Mouse (Mus musculus) telencephalon, adult 2 months (tissue): ENCODE data around the gene Olfr424.
A peak's percentile ranks its signal among the peaks of the same experiment; 100 is the strongest.

Experiments used
- DNase-seq: peaks from one replicate; pipeline ENCODE4 v3.0.0-alpha.2; 2011; ENCODE audit warnings: low read depth, low spot score

Olfr424 gene

DNA sequence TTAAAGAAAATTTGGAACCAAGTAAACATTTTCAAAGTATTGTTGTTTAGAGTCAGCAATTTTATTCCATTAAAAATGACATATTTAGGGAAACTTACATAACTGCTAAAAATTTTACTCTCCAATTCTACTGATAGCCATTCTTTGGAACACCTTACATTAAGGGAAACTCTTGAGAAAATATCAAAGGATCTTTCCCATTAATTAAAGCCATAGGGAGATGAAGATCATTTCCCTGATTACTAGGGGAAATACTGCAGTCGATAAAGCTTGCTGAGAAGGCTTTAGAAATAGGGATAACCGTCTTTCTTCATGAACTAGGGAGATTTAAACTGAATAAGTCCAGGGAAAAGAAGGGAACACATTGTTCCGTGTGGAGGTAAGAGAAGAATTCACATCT, at the start of gene Olfr424:
Gene Olfr424 (plus strand): TSS at position 301 of the 400 bp plus-strand sequence.
- no peak for DNase-seq

DNA sequence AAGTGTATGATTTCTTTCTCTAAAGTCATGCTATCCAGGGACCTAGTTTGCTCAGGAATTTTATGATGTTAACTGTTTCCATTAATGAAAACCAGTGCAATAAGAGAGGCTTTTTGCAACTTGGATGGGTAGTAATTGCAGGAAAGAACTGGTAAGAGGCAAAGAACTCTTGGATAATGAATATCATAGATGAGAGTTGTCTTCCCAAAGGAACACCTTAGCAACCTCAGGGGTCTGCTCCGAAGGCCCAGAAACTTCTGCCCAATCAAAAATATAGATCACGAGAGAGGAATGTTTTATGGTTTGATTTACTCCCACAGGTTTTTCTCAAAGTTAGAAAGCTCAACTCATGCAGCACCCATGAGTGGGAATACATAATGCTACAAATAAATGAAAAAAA, 47.3 kb upstream of the Olfr424 start, which contains the start of gene Olfr429:
Gene Olfr429 (plus strand): TSS at position 301 of the 400 bp plus-strand sequence.
- DNase-seq: no peak

DNA sequence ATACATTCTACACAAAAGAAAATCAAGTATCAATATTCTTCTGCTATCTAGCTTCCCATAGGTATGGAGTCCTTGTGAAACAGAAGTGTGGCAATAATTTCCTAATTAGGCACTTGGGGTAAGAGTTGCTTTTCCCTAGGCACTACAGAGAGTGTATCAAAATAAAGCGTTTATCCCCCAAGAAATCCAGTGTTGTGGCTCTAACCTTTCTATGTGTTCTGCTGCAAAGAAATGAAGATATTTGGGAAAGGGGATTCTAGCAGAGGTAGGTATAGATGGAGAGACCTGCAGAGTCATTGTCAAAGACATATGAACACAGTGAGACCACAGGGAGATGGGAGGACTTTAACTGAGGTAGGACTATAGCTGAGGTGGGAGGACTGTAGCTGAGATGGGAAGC, 34.7 kb upstream of the Olfr424 start, which contains the start of gene Olfr427:
Gene Olfr427 (plus strand): TSS at position 301 of the 400 bp plus-strand sequence.
- DNase-seq: no peak

DNA sequence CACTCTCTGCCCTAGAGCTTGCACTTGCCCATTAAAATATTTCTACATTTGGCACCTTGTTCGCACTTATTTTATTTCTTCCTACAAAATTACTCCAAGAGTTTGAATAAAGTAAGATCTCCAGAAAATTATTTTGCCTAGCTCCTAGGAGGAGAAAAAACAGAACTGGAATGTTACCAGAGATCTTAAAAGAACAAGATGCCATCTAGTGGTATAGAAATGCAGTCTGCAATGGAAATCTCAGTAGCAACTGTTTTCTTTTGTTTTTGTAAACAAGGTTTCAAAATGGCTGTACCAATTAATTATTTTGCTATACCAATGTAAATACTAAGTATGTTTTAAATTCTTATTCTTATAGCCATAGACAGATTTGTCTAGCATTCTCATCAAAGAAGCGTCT, 27.6 kb upstream of the Olfr424 start:
- DNase-seq: peak; percentile 8

DNA sequence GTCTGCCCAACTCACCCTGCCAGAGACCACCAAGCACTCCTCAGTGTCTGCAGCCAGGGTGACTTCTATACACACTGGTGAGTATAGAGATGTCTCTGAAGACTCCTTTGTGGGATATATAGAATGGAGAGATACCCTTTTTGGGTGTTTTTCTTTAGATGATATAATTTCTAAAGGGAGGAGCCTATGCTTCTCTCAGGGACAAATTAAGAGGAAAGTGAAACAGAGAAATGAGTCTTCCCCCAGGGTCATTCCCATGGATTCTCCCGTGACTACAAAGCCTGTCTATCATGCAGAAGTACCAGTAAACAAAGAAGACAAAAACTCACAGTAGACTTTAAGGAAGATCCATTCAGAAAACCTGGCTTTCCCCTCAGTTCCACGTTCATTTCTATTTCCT, 10.3 kb upstream of the Olfr424 start, which contains the start of gene Olfr231:
Gene Olfr231 (minus strand): TSS at position 101 of the 400 bp plus-strand sequence.
- DNase-seq: no peak

DNA sequence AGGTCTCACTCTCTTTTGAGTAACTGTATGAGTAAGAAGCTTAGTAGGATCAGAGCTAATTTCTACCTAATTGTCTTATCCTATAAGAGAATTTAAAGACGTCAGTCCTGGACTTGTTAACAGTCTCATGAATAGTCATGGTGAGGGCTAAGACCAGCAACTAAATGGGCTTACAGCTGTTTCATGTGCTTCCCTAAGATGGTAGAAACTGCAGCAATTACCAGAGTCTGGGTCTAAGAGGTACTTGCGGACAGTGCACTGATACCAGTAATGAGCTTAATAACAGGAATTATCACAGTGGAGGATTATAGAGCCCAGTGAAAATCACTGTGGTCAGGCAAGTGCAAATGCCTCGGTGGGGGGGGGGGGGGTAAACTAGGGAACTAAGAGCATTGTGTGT, 682 bp downstream of the Olfr424 start:
- no peak for DNase-seq

DNA sequence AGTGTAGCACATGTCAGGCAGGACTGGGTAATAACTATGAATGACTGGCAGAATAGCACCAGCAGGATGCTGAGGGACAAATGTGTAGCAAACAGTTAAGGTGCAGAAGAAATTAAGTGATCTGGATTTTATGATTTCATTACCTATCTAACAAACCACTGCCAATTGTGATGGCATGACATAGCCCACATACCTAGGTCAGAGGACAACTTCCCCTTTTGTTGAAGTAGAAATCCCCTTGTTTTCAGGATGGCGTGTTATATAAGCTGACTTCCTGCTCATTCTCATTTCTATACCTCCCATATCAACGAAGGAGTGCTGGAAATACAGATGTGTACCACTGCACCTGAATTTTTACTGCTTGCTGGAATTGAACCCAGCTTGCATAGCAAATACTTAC, 10.1 kb downstream of the Olfr424 start:
- DNase-seq: no peak

DNA sequence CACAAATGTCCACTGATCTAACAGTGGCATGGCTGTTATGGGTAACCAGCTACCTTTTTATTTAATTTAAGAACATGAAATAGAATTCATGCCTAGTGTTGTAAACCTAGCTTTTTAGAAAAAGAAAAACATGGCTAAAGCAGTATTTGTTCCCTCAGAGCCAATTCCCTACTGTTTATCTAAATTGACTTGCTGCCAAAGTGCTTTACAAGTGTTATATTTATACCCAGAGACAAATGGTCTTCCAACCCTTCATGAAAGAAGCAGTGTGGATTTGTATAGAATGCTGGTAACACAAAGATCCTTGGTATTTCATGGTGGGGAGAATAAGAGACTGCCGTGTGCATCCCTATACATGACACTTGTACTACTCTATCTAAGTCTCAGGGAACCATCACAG, 15.4 kb downstream of the Olfr424 start:
- DNase-seq: peak; percentile 4

DNA sequence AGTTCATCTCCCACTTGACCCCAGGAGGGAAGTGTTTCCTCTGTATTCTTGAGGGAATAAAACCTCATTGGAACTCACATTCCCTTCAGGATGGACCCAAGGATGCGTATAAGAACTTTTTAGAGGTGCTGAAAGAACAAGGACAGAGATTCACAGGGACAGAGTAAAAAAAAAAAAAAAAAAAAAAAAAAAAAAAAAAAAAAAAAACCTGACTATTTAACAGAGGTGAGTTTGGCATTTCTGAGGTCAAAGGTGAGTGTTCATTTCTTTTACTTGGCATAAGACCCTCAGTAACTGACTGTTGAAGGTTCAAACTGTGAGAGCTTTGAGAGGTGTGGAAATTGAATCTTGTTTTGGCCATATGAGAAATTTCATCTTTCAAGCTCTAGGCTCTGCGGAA, 18.0 kb downstream of the Olfr424 start:
- DNase-seq: no peak

DNA sequence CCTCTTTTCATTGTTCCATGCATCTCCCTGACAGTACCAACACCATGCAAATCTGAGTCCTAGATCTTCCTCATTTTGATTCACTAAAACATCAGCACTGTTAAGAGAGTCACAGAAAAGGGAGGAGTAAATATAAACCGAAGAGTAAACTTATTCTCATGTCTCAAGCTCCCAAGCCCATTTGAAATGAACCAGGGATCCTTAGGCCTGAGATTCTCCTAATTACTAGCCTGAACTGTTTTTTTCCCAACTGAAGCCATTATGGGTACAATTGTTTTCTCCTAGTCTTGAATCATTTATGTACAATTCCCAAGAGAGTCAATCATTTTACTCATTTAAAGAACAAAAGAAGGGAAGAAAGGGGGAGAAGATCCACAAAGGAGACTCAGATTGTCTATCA, 24.0 kb downstream of the Olfr424 start, which contains the start of gene Olfr420:
Gene Olfr420 (plus strand): TSS at position 301 of the 400 bp plus-strand sequence.
- DNase-seq: no peak

DNA sequence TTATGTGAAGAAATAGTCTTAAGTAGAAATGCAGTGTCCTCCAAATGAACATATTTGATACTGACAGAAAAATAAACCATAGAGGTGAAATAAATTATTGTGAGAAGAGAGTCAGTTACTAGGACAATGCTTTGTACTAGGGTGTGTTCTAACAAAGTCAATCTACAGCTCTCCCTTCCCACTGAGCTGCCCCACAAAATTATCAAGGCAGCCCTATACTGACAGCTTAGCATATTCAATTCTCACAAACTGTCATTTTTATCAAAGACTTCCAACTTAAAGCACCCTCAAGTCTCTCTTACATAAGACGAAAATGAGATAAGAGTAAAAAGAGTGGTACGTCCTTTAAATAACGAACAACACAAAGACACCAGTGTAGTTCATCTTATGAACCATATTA, 26.3 kb downstream of the Olfr424 start:
- no peak for DNase-seq

DNA sequence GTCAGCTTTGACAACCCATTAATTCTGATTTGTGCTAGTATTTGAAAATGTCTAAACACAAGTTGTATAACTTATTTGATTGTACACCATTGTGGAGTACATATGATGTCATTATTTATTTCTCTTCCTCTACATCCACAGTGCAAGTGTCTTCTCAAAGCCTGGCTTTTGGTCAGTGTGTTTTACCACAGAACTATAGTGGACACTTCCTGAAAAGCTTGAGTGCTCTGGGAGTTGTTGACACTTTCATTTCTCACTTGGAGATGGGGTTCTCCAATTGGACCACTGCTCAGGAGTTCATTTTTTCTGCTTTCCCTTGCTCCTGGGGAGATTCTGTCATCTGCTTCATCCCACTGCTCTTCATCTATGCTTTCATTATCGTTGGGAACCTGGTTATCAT, 27.2 kb downstream of the Olfr424 start:
- DNase-seq: no peak

DNA sequence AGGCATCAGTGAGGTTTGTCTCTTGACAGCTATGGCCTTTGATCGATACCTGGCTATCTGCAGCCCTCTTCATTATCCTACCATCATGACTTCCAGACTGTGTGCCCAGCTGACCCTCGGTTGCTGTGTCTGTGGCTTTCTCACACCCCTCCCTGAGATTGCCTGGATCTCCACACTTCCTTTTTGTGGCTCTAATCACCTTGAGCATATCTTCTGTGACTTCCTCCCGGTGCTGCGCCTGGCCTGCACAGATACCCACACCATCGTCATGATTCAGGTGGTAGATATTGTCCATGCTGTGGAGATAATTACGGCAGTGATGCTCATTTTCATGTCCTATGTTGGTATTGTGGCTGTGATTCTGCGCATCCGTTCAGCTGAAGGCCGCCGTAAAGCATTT, 27.8 kb downstream of the Olfr424 start:
- DNase-seq: no peak

DNA sequence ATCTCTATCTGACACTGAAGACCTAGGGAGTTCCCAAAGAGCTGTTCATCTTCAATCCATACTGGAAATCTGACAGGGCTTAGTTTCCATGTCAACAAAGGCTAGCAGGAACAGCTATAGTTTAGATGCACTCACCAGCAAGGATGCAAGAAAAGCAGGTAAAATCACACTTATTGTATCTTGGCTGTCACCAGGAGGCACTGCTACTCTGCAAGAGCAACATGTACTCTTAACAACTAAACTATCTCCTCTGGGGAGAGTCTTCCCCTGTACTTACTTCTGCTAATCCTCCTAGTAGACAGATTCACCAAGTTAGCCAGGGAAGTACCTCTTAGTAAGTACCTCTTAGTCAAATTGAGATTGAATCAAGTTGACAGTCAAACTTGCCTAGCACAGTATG, 37.7 kb downstream of the Olfr424 start:
- DNase-seq: no peak

DNA sequence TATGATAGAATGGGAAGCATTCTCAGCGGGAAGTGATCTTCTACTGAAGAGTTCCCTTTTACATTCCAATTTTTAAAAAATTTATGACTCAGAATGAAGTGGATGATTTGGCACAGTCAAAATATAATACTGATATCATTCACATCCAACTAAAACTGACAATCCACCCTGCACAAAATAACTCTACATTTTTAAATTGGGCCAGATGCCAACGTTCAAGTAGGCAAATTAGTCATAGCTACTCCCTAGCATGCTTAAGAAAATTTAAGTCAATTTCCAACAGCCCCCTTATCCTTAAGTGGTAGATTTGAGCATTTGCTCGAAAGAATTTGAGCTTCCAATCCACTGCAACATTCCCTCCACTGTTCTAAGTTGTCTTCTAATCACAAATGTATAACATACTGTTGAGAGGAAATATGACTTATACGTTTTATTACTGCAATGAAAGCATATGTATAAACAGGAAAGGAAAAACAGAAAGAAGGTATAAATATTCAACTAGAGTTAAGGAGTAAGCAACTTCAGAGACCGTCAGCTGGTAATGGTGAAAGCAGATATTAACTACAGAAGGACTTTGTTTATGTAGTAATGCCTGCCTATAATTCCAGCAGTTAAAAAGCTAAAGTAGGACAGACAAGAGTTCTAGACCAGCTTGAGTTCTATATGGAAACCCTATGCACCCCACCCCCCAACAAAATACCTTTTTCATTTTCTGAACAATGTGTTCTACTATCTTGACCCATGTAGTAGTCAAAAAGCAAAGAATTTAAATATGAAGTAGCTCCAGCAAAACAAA, 39.6 kb downstream of the Olfr424 start:
- DNase-seq: peak; percentile 21

DNA sequence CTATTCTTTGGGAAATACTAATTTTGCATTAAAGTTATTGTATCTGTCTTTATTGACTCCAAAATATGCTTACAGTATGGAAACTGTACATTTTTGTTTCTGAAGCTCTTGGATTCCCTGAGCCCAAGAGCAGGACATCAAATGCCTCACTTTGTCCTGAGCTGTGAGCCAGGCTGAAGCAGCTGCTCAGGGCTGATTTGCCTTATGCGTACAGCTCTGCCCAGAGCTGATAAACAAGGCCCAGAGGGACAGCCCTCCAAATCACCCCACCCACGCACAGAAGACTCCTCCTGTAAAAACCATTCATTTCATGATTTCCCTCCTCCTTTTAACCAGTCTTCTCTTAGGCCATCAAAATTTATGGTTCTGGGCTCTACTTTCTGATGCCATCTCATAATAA, 40.2 kb downstream of the Olfr424 start:
- no peak for DNase-seq

DNA sequence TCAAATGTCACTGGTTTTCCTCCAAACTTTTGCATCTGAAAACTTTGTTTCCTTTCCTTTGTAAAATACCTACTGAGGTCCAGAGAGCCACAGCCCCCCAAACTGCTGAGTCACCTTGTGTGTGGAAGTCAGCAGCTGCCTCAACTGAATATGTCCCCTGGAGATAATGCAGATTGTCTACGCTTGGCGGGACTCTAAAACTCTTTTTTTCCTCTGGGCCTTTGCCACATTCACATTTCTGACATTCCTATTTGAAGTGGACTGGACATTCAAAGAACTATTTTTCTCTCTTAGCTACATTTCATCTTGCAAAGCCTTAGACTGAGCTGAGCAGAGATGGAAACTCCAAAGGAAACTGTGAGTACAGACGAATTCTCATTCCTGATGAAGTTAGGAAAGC, 41.3 kb downstream of the Olfr424 start, which contains the start of gene Spta1:
Gene Spta1 (plus strand): TSS at position 172 of the 400 bp plus-strand sequence.
- no peak for DNase-seq
